Mouse (Mus musculus) lung, postnatal 36 days (tissue): ENCODE data around the gene Sytl3.

Source experiments
- DNase-seq: peaks from one replicate; pipeline ENCODE4 v3.0.0; 2022; ENCODE audit warnings: mixed read lengths

The Sytl3 gene

DNA sequence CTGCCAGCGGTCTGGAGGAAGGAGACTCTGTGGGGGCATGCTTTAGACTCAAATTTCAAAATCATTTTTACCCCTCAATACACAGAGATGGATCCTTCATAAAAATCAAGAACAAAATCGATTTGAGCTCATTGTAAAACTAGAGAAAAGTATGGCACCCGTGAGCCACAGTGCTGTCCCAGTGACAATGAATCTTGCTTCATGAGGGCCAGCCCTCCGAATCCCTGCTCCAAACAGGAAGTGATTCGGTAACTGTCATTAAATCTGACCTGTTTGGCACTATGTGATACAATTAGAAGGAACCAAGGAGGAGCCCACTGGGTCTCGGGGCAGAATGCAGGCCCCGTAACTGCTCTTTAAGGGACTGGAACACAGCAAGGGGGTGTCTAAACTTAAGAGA lies 79.9 kb downstream of the Sytl3 start:
- no peak for DNase-seq

DNA sequence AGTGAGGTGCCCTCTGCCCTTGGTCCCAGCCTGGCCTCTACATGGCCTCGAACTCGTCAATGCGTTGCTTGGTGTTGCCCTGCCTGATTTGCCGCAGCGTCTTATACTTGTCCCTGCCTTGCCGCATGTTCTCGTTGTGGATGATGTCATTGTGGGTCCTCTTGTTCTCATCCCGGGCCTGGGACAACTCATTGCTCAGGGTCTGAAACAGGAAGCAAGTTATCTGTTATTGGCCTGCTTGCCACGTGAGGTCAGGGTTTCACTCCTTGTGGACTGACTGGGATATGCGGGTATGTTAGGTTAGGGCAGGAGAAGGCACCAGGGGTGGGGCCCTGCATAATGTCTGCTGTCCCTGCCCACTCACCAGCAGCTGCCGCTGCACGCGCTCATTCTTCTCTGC lies 80.4 kb downstream of the Sytl3 start:
- DNase-seq = no peak

DNA sequence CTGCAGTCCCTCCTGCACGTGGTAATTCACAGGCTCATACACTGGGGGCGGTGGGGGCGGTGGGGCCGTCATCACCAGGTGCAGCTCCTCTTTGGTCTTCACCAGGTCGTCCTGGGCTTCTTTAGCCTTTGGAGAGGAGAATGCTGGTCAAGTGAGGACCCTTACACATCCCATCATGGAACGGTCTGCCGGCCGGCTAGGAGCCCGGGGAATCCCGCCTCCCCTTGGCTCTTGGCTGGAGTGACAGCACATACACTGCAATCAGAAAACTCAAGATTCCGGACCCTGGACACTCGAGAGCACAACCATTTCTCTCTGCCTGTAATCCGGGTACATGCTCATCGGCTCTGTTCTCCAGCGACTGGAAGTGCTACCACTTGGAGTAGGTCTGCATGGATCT lies 80.9 kb downstream of the Sytl3 start:
- no peak for DNase-seq

DNA sequence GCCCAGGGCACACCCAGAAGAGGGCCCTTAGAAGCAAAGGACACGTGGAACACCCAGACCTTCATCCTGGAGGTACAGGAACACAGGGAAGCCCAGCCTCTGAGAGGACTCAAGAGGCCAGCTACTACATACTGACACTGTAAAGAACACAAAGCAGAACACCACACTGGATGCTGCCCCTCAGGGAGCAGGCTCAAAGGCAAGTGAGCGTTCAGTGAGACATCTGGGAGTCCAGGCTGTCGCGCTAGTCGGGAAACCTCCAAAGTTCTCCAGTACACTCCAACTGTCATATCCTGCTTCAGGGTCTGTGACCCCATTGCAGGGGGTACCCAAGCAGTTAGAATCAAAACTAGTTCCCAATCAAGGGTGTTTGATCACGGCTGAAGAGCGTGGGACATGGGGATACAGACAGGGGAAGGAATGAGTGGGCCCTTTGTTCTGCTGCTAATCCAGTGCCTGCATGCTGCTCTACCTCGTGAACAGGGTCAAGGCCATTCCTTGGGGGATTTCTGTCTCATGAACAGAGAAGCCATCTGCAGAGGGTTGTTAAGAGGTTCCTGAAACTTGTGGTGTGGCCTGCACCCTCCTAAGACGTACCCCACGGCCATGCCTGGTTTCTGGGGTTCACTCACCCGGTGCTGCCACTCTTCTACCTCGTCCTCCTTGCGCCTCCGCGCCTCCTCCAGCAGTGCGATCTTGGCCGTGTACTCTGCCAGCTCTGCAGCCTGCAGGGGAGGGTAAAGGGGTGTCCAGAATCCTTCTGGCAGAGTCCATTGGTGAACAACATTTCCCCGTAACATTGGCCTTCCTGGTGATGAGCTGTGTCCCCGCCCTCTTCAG lies 81.7 kb downstream of the Sytl3 start:
- no peak for DNase-seq

DNA sequence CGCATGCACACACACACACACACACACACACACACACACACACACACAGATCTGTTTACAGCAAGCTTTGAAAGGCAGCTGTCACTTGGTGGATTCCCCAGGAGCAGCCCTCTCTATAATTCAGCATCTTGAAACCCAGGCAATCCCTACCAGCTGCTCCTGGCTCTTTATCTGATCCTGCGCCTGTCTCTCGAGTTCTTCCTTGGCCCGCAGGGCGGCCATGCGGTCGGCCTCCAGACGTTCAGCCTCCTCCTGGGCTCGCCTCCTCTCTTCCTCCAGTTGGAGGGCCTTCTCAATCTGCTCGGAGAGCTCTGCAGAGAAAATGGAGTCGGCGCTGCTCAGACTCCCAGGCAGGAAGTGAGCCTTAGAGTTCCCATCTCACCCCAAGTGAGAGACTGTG lies 82.4 kb downstream of the Sytl3 start:
- DNase-seq = no peak

DNA sequence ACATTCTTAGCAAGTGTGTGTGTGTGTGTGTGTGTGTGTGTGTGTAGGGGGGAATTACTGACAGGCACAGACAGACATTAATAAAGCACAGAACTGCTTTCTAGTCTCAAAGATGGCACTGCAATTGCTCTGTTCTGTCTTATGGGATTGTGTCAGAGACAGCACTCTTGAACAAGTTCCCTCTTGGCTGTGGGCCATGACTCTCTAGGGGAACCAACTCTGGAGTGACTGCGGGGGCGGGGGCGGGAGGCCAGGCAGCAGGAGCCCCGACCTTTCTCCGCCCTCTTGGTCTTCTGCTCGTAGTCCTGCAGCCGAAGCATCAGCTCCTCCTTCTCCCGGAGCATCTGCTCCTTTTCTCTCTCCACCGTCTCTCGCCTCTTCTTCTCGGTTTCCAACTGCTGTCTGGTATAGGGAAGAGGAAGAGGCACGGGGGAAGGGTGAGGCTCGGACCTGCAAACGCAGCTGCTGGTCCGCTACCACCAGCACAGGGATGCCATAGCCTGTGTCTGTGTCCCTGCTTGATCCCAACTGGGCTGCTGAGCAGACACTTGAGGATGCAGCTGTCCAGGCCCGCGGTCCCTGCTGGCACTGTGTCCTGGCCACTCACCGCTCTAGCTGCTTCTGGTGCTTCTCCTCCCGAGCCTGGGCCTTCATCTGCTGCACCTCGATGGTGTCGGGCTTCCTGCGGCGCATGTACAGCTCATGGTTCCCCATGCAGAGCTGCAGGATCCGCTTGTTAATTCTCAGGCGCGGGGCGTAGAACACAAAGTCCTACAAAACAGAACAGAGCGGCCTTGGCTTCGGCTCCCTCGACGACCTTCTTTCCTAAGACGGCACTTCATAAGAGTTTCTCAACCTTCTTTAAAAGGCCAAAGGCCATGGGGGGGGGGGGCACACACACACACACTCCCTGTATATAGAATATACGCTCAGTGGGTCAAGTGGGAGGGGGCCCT lies 83.5 kb downstream of the Sytl3 start:
- peak; percentile 82 for DNase-seq

DNA sequence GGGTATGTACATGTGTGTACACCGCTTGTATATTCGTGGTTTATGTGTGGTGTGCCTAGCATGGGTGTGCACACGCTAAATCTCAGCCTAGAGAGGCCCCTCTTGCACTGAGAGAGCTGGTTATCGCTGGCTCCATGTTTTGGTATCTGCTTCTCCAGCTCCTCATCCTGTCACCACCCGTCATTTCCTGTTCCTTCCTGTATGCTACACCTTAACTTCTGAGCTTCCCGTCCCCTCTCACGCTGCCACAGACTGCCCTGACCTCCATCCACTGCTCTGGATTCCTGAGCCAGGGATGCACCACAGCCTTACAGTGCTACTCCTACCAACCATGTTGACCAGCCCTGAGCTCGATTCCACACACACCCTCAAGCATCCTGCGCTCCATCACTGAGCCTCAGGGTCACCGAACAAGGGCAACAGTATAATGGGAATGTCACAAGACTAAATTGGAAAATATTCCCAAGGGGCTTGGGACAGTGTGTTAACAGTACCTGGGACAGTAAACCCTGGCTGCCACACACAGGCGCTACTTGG lies 84.2 kb downstream of the Sytl3 start:
- no peak for DNase-seq

DNA sequence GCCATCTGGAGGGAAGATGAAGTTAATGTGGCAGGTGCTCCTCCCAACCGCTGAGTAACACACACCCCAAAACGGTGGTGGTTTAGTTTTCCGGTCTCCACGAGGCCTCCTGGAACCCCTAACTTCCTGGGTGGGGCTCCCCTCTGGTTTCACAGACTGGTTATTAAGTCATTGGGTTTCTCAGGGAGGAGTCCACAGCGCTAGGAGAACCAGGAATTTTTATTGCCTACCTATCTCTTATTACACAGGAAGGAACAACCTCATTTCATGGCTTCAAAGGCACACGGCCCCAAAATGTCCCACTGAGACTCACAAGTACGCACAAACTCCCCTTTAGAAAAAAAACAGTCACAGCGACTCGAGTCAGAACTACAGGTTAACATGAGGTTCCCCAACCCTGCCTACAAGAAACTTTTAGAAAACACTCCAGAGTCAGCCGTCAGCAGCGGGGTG lies 84.9 kb downstream of the Sytl3 start:
- peak; percentile 54 for DNase-seq

DNA sequence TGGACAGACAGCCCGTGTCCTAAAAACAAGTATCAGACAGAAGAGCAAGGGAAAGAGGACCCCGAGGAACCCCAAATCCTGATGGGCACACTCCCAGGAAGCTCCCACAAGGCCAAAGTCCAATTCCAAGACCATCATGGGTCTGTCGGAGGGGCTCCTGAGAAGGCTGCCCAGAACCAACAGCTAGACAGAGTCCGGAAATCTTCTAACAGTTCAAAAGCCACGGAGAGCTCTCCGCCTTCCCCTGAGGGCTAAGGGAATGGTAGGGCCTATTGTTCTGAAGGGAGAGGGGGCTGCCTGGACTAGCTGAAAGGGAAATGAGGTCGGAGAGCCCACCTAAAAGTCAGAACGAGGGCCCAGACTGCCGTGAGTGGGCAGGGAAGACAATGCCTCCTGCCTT lies 85.5 kb downstream of the Sytl3 start:
- no peak for DNase-seq

DNA sequence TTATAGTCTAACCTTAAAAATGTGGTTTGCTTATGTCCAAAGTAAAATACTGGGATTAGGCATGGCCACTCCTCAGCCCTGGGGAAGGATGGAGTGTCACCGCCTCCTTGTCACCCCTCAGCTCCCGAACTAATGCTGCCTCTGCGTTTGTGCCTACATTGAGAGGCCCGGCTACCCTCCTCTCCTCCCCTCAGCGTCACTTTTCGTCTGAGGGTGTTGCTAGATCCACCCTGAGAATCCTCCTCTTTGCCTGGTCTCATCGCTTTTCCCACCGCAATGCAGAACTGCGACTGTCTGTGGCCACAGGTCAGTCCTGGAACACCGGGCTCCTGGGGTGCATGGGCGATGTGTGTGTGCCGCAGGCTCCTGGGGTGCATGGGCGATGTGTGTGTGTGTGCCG lies 86.0 kb downstream of the Sytl3 start:
- DNase-seq = no peak

DNA sequence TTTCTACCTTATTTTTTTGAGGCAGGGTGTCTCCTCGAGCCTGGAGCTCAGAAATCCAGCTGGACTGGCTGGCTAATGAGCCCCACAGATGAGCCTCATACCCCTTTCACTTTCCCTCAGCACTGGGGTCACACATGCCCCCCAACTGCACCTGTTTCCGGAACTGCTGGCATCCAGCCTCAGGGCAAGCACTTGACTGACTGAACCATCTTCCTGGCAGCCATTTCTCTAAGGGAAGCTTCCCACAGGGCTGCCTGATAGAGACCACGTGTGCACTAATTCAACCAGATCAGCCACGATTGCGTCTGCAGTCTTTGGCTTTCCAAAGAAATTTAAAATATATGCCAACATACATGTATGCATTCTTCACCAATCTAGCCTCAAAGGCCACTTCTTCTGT lies 86.6 kb downstream of the Sytl3 start:
- no peak for DNase-seq

DNA sequence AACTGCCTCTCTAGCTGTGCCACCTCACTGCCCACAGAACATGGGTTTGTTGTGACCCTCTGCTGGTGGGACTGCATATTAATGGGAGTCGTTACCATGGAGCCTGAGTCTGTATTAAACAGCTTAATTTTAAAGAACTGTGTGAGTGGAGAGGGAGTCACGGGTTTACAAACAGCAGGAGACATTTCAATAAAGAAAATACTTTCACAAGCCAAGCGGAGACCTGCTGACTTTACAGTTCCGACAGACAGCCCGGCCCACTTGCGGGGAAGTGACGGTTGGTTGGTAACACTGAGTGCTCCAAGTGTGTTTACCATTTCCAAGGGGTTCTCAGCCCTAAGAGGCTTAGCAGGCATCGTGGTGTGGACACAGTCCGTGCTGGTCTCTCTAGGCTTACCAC lies 87.1 kb downstream of the Sytl3 start:
- peak; percentile 82 for DNase-seq

DNA sequence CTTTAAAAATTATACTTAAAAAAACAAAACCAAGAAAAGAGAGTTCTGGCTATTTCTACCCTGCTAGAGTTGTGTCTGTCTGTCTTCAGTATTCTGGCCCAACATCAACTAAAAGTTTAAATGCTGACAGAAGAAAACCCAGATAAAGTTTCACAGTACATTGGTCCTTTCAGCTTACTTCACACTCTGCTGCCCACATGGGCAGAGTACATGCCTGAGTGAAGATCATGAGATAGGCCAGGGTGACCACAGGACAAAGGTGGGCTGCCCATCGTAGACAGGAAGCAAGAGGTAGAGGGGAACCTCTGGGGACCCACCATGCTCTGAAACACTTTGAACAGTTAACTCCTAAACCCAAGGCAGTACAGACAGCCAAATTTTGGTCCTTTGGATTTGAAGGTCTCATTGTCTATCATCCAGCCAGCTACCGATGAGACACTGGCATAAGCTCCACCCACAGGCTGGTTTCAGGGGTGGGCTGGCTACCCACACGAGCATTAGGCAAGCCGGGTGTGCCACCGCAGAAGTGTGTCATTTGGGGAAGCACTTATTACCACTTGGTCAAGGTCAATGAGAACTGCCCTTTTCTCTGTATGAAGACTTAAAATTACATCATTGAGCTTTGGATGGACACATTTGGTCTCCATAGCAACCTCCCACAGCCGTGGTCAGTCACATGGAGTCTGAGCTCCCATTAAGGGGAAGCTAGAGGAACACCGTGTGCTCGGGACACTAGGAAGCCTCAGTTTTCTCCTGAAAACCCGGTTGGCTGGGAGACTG lies 87.7 kb downstream of the Sytl3 start:
- DNase-seq = peak; percentile 85

DNA sequence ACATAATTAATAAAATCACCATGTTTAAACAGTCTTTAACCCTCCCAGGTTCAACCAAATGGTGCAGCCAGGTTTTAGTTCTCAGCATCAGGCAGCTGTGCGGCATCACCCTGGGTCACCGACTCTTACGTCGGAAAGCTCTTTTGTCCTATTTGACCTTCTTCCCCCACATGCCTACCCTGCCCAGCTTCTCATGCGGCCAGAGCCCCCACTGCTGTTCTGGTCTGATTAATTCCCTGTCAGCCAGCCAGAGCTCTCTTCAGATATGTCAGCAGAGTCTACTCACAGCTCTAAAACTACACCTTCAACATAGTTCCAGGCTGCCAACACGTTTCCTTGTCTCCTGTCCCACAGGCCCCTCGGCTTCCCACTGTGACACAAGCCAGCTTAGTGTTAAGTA lies 88.6 kb downstream of the Sytl3 start:
- no peak for DNase-seq

DNA sequence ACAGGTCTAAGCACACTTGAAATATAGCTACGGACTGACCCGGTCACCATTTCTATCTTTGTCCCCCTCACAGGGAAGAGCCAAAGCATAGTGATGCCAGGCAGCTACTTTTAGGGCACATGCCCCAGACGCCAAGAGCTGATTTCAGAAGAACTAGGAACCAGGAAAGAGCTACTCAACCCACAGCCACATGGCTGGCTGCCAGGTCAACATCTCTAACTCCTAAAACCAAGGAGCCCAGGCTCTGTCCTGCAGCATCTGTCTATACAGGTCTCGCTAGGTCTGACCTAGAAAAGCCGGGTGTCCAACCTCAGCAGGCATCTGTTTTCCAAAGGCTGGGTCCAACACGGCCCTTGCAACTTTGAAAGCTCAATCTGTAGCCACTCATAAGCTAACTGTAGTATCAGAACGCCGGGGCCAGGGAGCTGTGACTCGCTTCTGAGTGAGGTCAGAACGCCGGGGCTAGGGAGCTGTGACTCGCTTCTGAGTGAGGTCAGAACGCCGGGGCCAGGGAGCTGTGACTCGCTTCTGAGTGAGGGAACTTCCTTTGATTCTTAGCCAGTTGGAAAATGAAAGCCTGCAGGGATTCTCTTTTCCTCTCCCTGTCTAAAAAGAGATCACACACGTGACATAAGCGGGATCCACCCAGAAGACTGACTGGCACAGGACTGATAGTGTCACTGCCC lies 90.0 kb downstream of the Sytl3 start:
- DNase-seq = peak; percentile 68

DNA sequence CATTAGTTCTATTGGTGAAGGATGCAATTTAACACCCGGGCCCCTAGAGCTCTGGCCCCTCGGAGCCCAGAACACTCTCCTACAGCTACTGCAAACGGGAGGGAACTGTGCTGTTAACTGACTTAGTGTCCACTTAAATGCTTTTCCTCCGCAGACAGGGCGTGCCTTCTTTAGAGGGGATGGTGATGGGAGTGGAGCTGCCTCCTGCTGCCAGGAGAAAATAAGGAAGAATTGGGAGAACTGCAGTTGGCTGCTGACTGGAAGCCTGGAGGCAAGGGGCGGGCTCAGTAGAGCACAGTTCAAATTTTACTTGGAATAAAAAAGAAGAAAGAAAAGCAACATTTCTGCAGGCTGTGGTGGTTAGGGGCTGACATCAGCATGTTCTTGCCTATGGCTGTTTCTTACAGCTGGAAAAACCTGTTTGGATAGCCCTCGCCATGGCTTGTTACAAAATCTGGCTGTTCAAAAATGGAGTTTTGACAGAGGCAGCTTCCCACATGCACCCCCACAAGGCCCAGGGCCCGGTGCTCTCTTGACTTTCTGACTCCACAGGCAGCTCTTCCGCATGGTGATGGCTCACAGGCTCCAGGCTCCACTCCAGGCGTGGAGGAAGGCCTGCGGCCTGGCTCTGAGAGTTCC lies 92.4 kb downstream of the Sytl3 start:
- DNase-seq = peak; percentile 70

DNA sequence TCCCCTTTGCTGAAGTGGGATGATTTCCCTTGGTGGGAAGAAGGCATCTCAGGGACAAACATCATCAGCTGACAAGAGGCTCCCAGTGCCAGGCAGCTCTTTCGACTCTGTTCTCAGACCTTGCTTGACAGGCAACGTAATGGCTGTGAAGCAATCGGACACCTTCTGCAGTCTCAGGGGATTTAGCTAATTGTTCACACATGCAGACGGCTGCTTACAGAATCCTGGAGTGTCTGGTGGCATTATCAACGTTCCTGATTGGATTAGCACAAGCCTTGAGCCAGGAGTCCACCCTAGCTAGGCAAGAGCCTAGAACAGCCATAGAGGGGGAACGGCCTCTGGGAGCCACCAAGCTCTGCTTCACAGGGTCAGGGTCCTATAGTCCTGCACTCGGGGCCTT lies 93.5 kb downstream of the Sytl3 start:
- DNase-seq = no peak

DNA sequence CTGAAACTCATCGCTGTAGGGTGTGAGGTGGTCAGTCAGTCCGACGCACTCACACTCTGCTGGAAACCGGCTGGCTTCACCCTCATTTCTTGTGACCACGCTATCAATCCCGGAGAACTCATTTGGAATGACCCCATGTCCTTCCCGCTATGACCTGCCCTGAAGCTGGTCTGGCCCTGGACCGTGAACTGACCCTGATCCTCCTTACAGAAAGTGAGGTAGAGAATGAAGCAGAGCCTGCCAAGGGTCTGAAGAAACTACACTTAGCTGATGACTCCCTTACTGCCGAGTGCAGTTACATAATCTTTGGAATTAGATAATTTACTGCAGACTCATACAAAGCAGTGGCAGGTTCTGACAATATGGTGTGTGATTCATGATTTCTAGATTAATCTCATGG lies 96.3 kb downstream of the Sytl3 start:
- DNase-seq = peak; percentile 35

DNA sequence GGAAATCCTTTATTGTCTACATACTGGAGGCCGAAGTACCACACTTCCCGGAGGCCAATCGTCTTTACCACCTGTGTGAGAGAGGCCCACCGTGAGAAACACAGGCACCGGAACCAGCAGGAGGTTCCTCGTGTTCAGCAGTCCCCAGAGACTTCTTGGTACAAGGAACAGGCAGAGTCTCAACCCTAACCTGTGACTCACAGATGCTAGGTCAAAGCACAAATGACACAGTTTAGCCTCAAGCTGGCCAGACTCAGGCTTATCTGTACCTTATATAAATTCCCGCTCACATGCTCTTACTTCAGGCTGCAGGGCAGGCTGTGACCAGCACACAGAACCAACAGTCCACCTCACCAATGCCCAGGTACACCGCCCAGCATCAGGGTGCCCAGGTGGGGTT lies 97.0 kb downstream of the Sytl3 start:
- no peak for DNase-seq

DNA sequence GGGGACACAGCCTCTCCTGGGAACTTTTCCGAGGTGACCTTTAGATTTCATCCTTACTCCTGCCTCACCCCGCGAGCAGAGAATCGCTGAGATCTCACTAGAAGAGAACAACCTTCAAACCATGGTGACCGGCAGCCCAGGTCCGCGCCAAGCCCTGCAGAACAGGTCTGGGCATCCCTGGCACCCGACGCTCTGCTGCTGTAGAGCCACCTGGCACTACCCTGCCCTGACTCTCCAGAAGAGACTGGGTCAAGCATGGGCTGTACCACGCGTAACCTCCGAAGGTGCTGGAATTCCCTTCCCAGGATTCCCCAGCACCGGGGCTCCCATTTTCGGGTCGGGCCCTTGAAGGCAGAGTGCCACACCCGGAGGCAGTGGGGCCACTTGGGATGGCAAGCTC lies 99.0 kb downstream of the Sytl3 start:
- peak; percentile 17 for DNase-seq

DNA sequence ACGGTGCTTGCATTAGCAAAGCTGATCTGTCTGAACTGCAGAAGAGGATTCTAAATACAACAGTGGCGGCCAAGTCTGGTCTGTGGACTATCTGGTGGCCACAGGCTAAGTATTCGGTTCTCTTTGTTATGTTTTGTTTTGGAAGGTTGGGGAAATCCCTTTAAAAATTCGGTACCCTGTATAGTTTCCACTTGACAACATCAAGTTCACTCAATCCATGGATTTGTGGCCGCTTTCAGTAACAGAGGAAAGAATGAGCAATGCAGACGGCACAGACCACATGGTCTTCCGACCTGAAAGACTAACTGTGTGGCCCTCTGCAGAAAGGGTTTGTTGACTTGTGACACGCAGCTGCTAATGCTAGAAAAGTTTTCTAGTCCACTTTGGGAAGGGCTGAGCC lies 100.0 kb downstream of the Sytl3 start:
- no peak for DNase-seq
